Mouse (Mus musculus): ENCODE data around the gene Rtn4ip1. TPM values are rescaled to one million over a fixed set of nuclear protein-coding genes. Genes with fewer than 3 reads are reported as not detected.
"Not testable (repeated sequence)": the region's sequence is repeated elsewhere in the genome, so short reads cannot be mapped to it uniquely, and the experiment has no call there.

Rtn4ip1 gene
- polyA plus RNA-seq, 1 experiment from 2014 or later: 31.4 TPM

GRCm38 (mm10) chr10:43928596-43928995 lies 27.0 kb downstream of the Rtn4ip1 start:
- Histone ChIP-seq H3K9ac (no peak overlapping the region), H3K9me3 (replicated peaks) (no peaks in the 10 kb centered on the region), H3K4me3 (no peak overlapping the region), H3K27me3 (replicated peaks) (no peaks in the 10 kb centered on the region), H3K27ac (ENCODE audit: poor library complexity, severe bottlenecking) (no peak overlapping the region), H3K4me2 (no peak overlapping the region), H3K4me1 (replicated peaks) (no peaks in the 10 kb centered on the region; the same call in 1 of the 2 replicates), H3K36me3 (peaks cover 32% of the 10 kb centered on the region)
- WGBS: 77% methylated on average over 5 of the region's 5 CpGs
- ATAC-seq (ENCODE audit: insufficient number of reproducible peaks, low FRiP score): no peak

- Histone ChIP-seq H3K27me3 (replicated peaks) (no peaks in the 10 kb centered on the region), H3K4me3 (no peak overlapping the region), H3K27ac (ENCODE audit: poor library complexity, severe bottlenecking) (no peak overlapping the region), H3K36me3 (peaks cover 14% of the 10 kb centered on the region), H3K9ac (no peak overlapping the region), H3K4me2 (no peak overlapping the region), H3K9me3 (replicated peaks) (no peaks in the 10 kb centered on the region), H3K4me1 (replicated peaks) (peaks cover 16% of the 10 kb centered on the region)
- WGBS: 78% methylated on average over 6 of the region's 6 CpGs
- ATAC-seq (ENCODE audit: insufficient number of reproducible peaks, low FRiP score): no peak
Measured at GRCm38 (mm10) chr10:43939136-43939662, 37.6 kb downstream of the Rtn4ip1 start.

- no peak overlapping the region for H3K4me2 ChIP-seq
- 47% methylated on average over 4 of the region's 4 CpGs for WGBS
Measured at GRCm38 (mm10) chr10:43943736-43944135, 42.1 kb downstream of the Rtn4ip1 start.

GRCm38 (mm10) chr10:43945435-43945834 lies 43.8 kb downstream of the Rtn4ip1 start:
- no peaks in the 10 kb centered on the region for H3K27me3 ChIP-seq (replicated peaks)
- no peak for ATAC-seq (ENCODE audit: insufficient number of reproducible peaks, low FRiP score)
- H3K4me1 ChIP-seq (replicated peaks): peaks cover 20% of the 10 kb centered on the region
- H3K9me3 ChIP-seq (replicated peaks): no peaks in the 10 kb centered on the region
- H3K36me3 ChIP-seq: peaks cover 21% of the 10 kb centered on the region
- H3K9ac ChIP-seq: no peak overlapping the region
- H3K4me2 ChIP-seq: no peak overlapping the region
- no peak overlapping the region for H3K27ac ChIP-seq (ENCODE audit: poor library complexity, severe bottlenecking)
- H3K4me3 ChIP-seq: no peak overlapping the region
- WGBS: 77% methylated on average over 4 of the region's 4 CpGs

More at GRCm38 (mm10) chr10:43943736-43944135, 42.1 kb downstream of the Rtn4ip1 start:
- H3K4me1 ChIP-seq (replicated peaks): peaks cover 20% of the 10 kb centered on the region
- no peak overlapping the region for H3K27ac ChIP-seq (ENCODE audit: poor library complexity, severe bottlenecking)
- H3K4me3 ChIP-seq: no peak overlapping the region
- H3K9ac ChIP-seq: no peak overlapping the region
- ATAC-seq (ENCODE audit: insufficient number of reproducible peaks, low FRiP score): no peak
- H3K9me3 ChIP-seq (replicated peaks): no peaks in the 10 kb centered on the region
- H3K36me3 ChIP-seq: peaks cover 21% of the 10 kb centered on the region
- no peaks in the 10 kb centered on the region for H3K27me3 ChIP-seq (replicated peaks)

GRCm38 (mm10) chr10:43953942-43954341 lies 52.3 kb downstream of the Rtn4ip1 start:
- H3K36me3 ChIP-seq: peaks cover 6% of the 10 kb centered on the region; the same call in 1 of the 2 replicates
- no peaks in the 10 kb centered on the region for H3K27me3 ChIP-seq (replicated peaks)
- H3K27ac ChIP-seq (ENCODE audit: poor library complexity, severe bottlenecking): no peak overlapping the region
- ATAC-seq (ENCODE audit: insufficient number of reproducible peaks, low FRiP score): no peak
- H3K4me1 ChIP-seq (replicated peaks): peaks cover 4% of the 10 kb centered on the region; the same call in 1 of the 2 replicates
- no peaks in the 10 kb centered on the region for H3K9me3 ChIP-seq (replicated peaks)
- no peak overlapping the region for H3K9ac ChIP-seq
- H3K4me3 ChIP-seq: no peak overlapping the region
- no peak overlapping the region for H3K4me2 ChIP-seq

- Histone ChIP-seq H3K4me1 (replicated peaks) (no peaks in the 10 kb centered on the region), H3K9me3 (replicated peaks) (0 out of 2 replicates have a peak, but pooled peaks cover 2% of the 10 kb centered on the region), H3K4me3 (no peak overlapping the region), H3K27ac (ENCODE audit: poor library complexity, severe bottlenecking) (no peak overlapping the region), H3K27me3 (replicated peaks) (no peaks in the 10 kb centered on the region), H3K36me3 (no peaks in the 10 kb centered on the region), H3K9ac (no peak overlapping the region), H3K4me2 (no peak overlapping the region)
- WGBS: 66% methylated on average over 2 of the region's 2 CpGs
- ATAC-seq (ENCODE audit: insufficient number of reproducible peaks, low FRiP score): no peak
Measured at GRCm38 (mm10) chr10:43964943-43965342, 63.3 kb downstream of the Rtn4ip1 start.

- WGBS: 76% methylated on average over 2 of the region's 2 CpGs
- H3K4me3 ChIP-seq: no peak overlapping the region
- no peak overlapping the region for H3K9ac ChIP-seq
- no peak overlapping the region for H3K27ac ChIP-seq (ENCODE audit: poor library complexity, severe bottlenecking)
- no peaks in the 10 kb centered on the region for H3K9me3 ChIP-seq (replicated peaks)
- no peaks in the 10 kb centered on the region for H3K36me3 ChIP-seq
- H3K27me3 ChIP-seq (replicated peaks): no peaks in the 10 kb centered on the region
- ATAC-seq (ENCODE audit: insufficient number of reproducible peaks, low FRiP score): no peak
- H3K4me1 ChIP-seq (replicated peaks): no peaks in the 10 kb centered on the region
- H3K4me2 ChIP-seq: no peak overlapping the region
Measured at GRCm38 (mm10) chr10:43973244-43973643, 71.6 kb downstream of the Rtn4ip1 start.

- Histone ChIP-seq H3K4me1 (replicated peaks) (no peaks in the 10 kb centered on the region), H3K9me3 (replicated peaks) (no peaks in the 10 kb centered on the region), H3K4me2 (no peak overlapping the region), H3K27me3 (replicated peaks) (no peaks in the 10 kb centered on the region), H3K36me3 (no peaks in the 10 kb centered on the region), H3K27ac (ENCODE audit: poor library complexity, severe bottlenecking) (no peak overlapping the region), H3K4me3 (no peak overlapping the region), H3K9ac (no peak overlapping the region)
- ATAC-seq (ENCODE audit: insufficient number of reproducible peaks, low FRiP score): no peak
- 45% methylated on average over 3 of the region's 3 CpGs for WGBS
Measured at GRCm38 (mm10) chr10:43977353-43977752, 75.7 kb downstream of the Rtn4ip1 start.

GRCm38 (mm10) chr10:43980080-43980479 lies 78.5 kb downstream of the Rtn4ip1 start:
- H3K4me1 ChIP-seq (replicated peaks): no peaks in the 10 kb centered on the region

GRCm38 (mm10) chr10:43980742-43981141 lies 79.1 kb downstream of the Rtn4ip1 start:
- not testable (repeated sequence) for ATAC-seq (ENCODE audit: insufficient number of reproducible peaks, low FRiP score); H3K4me1 ChIP-seq (replicated peaks); H3K27ac ChIP-seq (ENCODE audit: poor library complexity, severe bottlenecking); H3K9me3 ChIP-seq (replicated peaks); H3K4me3 ChIP-seq; H3K4me2 ChIP-seq; H3K36me3 ChIP-seq; H3K27me3 ChIP-seq (replicated peaks); H3K9ac ChIP-seq
- 81% methylated on average over 3 of the region's 3 CpGs for WGBS

More at GRCm38 (mm10) chr10:43980080-43980479, 78.5 kb downstream of the Rtn4ip1 start:
- Histone ChIP-seq H3K27ac (ENCODE audit: poor library complexity, severe bottlenecking) (no peak overlapping the region), H3K9me3 (replicated peaks) (no peaks in the 10 kb centered on the region), H3K27me3 (replicated peaks) (no peaks in the 10 kb centered on the region), H3K9ac (no peak overlapping the region), H3K36me3 (no peaks in the 10 kb centered on the region), H3K4me2 (no peak overlapping the region), H3K4me3 (no peak overlapping the region)
- WGBS: 50% methylated on average over 1 of the region's 1 CpGs
- ATAC-seq (ENCODE audit: insufficient number of reproducible peaks, low FRiP score): no peak

GRCm38 (mm10) chr10:43982470-43982869 lies 80.9 kb downstream of the Rtn4ip1 start:
- no peaks in the 10 kb centered on the region for H3K27me3 ChIP-seq (replicated peaks)
- H3K36me3 ChIP-seq: no peaks in the 10 kb centered on the region
- H3K4me1 ChIP-seq (replicated peaks): no peaks in the 10 kb centered on the region
- no peak overlapping the region for H3K27ac ChIP-seq (ENCODE audit: poor library complexity, severe bottlenecking)
- H3K4me3 ChIP-seq: no peak overlapping the region
- ATAC-seq (ENCODE audit: insufficient number of reproducible peaks, low FRiP score): no peak
- H3K9me3 ChIP-seq (replicated peaks): no peaks in the 10 kb centered on the region
- no peak overlapping the region for H3K4me2 ChIP-seq
- H3K9ac ChIP-seq: no peak overlapping the region
- 83% methylated on average over 6 of the region's 6 CpGs for WGBS

- no peak for ATAC-seq (ENCODE audit: insufficient number of reproducible peaks, low FRiP score)
- no peaks in the 10 kb centered on the region for H3K9me3 ChIP-seq (replicated peaks)
- H3K4me1 ChIP-seq (replicated peaks): no peaks in the 10 kb centered on the region
- H3K36me3 ChIP-seq: no peaks in the 10 kb centered on the region
- no peaks in the 10 kb centered on the region for H3K27me3 ChIP-seq (replicated peaks)
- WGBS: 84% methylated on average over 5 of the region's 5 CpGs
- no peak overlapping the region for H3K4me3 ChIP-seq
- H3K4me2 ChIP-seq: no peak overlapping the region
- H3K9ac ChIP-seq: no peak overlapping the region
- H3K27ac ChIP-seq (ENCODE audit: poor library complexity, severe bottlenecking): no peak overlapping the region
Measured at GRCm38 (mm10) chr10:43983241-43983640, 81.6 kb downstream of the Rtn4ip1 start.
